Mouse (Mus musculus) liver, embryonic 11.5 days (tissue): ENCODE measurements around the gene Ccng2. TPM values are rescaled to one million over a fixed set of nuclear protein-coding genes. Genes with fewer than 3 reads are reported as not detected.

Experiments used
- ATAC-seq: fragments of 200-750 bp; cut with Nextera tagmentation; replicated peaks from 2 replicates; pipeline ENCODE4 v1.8.0; 2017; ENCODE audit warnings: moderate number of reproducible peaks, mild to moderate bottlenecking, moderate TSS enrichment, moderate library complexity; ENCODE audit not compliant: low FRiP score
- DNase-seq: peaks from one replicate; pipeline ENCODE4 v3.0.0-alpha.2; 2017; ENCODE audit warnings: low spot score
- H3K27ac ChIP-seq: fragments of 300-500 bp; sonication (generic); 2 replicates; pipeline ENCODE4 v1.5.1; 2014; ENCODE audit warnings: mild to moderate bottlenecking, low read depth, low read length, control low read depth
- H3K27me3 ChIP-seq: fragments of 300-500 bp; sonication (generic); replicated peaks from 2 replicates; pipeline ENCODE4 v1.6.1; 2014; ENCODE audit warnings: low read length, mixed read lengths; ENCODE audit not compliant: control insufficient read depth, insufficient read depth
- H3K36me3 ChIP-seq: fragments of 300-500 bp; sonication (generic); 2 replicates; pipeline ENCODE4 v1.6.1; 2014; ENCODE audit warnings: mild to moderate bottlenecking, low read length, moderate library complexity, mixed read lengths; ENCODE audit not compliant: control insufficient read depth, insufficient read depth
- H3K4me1 ChIP-seq: fragments of 300-500 bp; sonication (generic); replicated peaks from 2 replicates; pipeline ENCODE4 v1.6.1; 2014; ENCODE audit warnings: low read length, mixed read lengths; ENCODE audit not compliant: control insufficient read depth, insufficient read depth
- H3K4me2 ChIP-seq: fragments of 300-500 bp; sonication (generic); 2 replicates; pipeline ENCODE4 v1.6.1; 2014; ENCODE audit warnings: mild to moderate bottlenecking, control low read depth, moderate library complexity
- H3K4me3 ChIP-seq: fragments of 300-500 bp; sonication (generic); 2 replicates; pipeline ENCODE4 v1.5.1; 2014; ENCODE audit warnings: low read depth, low read length, control low read depth
- H3K9ac ChIP-seq: fragments of 300-500 bp; sonication (generic); 2 replicates; pipeline ENCODE4 v1.6.1; 2014; ENCODE audit warnings: low read depth, low read length, control low read depth
- H3K9me3 ChIP-seq: fragments of 300-500 bp; sonication (generic); 2 replicates; pipeline ENCODE4 v1.6.1; 2016; ENCODE audit warnings: low read length, inconsistent platforms, mixed read lengths; ENCODE audit not compliant: control insufficient read depth
- WGBS: fragments of 180-500 bp; shearing (Covaris S2); extraction: QIAGEN DNeasy Blood & Tissue Kit; methylation state at CpG from one replicate; pipeline ENCODE4 v1.1.7; 2014; 5-methylcytosine and 5-hydroxymethylcytosine counted together
- polyA plus RNA-seq: library from polyadenylated mRNA; unstranded; fragments of >200 nt; fragmentation: Nextera tagmentation; extraction: Ambion mirVana; gene quantifications from 2 replicates; pipeline ENCODE4 v1.2.1, GENCODE M21; 2014

Ccng2 gene
- 18.0 and 21.2 TPM in 2 replicates for polyA plus RNA-seq

DNA sequence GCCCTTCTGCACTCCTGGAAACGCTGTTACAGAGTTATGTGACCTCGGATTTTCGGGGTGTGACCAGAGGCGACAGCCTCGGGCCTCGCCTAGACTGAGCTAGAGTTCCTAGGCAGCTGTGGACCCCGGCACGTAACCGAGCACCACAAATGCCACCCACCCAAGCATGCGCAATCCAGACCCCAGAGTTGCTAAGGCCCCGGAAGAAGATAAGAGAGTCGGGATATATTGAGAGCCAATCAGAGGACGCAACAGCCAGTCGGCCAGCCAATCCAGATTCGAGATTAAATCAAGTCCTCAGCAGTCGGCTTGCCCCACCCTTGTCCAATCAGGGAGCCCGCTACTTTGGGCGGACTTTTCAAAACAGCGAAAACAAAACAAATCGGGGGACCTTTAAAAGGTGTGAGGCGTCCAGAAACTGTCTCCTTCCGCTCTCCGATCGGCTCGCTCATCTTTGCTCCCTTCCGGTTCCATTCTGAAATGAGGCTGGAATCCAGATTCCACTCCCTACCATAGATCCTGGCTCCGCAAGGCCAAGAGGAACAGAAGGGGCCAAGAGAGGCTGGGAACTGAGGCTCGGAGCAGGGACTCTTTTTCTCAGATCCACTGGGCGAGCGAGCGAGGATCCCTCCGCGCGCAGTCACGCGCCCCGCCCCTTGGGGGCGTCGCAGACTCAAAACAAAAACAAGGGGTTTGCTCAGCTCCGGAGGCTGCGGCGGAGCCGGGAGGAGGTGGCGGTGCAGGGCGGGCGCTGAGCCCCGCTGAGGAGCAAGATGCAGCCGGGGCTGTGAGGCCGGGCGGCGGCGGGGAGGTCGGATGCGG, at the start of gene Ccng2:
TSS of gene Ccng2 (plus strand) at position 375 of the 822 bp plus-strand sequence.
- Histone ChIP-seq H3K36me3 (peaks cover 5% of the 10 kb centered on the region; the same call in 1 of the 2 replicates), H3K4me3 (peak within 1 kb of the TSS; percentile 94), H3K4me1 (peaks cover 26% of the 10 kb centered on the region), H3K27me3 (no peaks in the 10 kb centered on the region), H3K27ac (peak within 1 kb of the TSS; percentile 74), H3K4me2 (peak within 1 kb of the TSS; percentile 95), H3K9ac (peak within 1 kb of the TSS; percentile 82), H3K9me3 (no peaks in the 10 kb centered on the region)
- DNase-seq (peak; percentile 95), ATAC-seq (peak; percentile 90)
- WGBS: under 1% methylated on average over 54 of the region's 54 CpGs

DNA sequence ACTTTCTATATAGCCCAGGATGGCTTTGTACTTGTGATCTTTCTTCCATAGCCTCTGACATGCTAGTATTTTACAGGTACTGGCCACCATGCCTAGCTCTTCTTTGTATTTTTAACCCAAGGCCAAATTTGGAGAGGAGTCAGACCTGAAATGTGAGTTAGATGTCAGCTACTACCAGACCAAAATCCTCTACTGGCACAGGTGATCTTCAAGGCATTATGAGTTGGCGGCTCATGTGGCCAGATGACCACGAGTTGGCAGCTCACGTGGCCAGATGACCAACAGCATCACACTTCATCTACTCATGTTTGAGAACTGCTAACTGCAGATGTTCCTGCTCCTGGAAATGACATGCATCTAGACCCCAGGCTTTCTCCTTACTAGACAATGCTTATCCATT, 48.7 kb upstream of the Ccng2 start:
- H3K9me3 ChIP-seq: no peaks in the 10 kb centered on the region
- H3K4me2 ChIP-seq: no peak overlapping the region
- no peaks in the 10 kb centered on the region for H3K4me1 ChIP-seq
- no peaks in the 10 kb centered on the region for H3K27me3 ChIP-seq
- no peak for DNase-seq
- H3K9ac ChIP-seq: no peak overlapping the region
- no peaks in the 10 kb centered on the region for H3K36me3 ChIP-seq
- H3K27ac ChIP-seq: no peak overlapping the region
- 74% methylated on average over 3 of the region's 3 CpGs for WGBS
- no peak for ATAC-seq
- H3K4me3 ChIP-seq: no peak overlapping the region

DNA sequence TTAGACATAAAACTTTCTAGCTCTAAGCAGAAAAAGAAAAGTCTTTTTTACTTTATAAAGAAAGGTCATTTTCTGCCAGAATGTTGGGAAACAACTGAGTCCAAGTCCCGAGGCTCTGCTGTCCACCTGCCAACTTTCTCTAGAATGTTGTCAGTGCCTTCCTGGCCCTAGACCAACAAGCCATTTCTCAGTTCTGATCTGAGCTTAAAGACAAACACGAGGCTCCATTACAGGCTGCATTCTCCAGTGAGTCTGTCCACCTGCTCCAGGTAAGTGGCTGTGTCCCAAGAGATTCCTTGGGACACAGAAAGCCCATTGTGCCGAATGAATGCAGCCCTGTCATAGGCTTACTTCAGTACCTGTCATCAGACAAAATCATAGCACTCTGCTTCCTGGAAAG, 45.4 kb upstream of the Ccng2 start:
- WGBS: 71% methylated on average over 3 of the region's 3 CpGs
- H3K36me3 ChIP-seq: no peaks in the 10 kb centered on the region
- DNase-seq: no peak

DNA sequence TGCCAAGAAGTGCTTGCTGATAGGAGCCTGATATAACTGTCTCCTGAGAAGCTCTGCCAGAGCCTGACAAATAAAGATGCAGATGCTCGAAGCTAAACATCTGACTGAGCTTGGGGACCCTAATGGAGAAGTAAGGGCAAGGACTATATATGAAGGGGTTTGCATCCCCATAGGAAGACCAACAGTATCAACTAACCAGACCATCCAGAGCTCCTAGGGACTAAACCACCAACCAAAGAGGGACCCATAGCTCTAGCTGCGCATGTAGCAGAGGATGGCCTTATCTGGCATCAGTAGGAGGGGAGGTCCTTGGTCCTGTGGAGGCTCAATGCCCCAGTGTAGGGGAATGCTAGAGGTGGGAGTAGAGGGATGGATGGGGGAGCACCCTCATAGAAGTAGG, 42.5 kb upstream of the Ccng2 start:
- WGBS: 83% methylated on average over 2 of the region's 2 CpGs
- 0 out of 2 replicates have a peak, but pooled peaks cover 3% of the 10 kb centered on the region for H3K4me1 ChIP-seq
- no peaks in the 10 kb centered on the region for H3K36me3 ChIP-seq
- no peak overlapping the region for H3K9ac ChIP-seq
- no peaks in the 10 kb centered on the region for H3K27me3 ChIP-seq
- H3K4me3 ChIP-seq: no peak overlapping the region
- DNase-seq (no peak), ATAC-seq (no peak)
- no peak overlapping the region for H3K4me2 ChIP-seq
- H3K27ac ChIP-seq: no peak overlapping the region
- no peaks in the 10 kb centered on the region for H3K9me3 ChIP-seq

More for the DNA sequence above, 45.4 kb upstream of the Ccng2 start:
- H3K9me3 ChIP-seq: no peaks in the 10 kb centered on the region
- H3K9ac ChIP-seq: no peak overlapping the region
- H3K27me3 ChIP-seq: no peaks in the 10 kb centered on the region
- H3K4me2 ChIP-seq: no peak overlapping the region
- H3K4me1 ChIP-seq: no peaks in the 10 kb centered on the region
- no peak overlapping the region for H3K27ac ChIP-seq
- no peak for ATAC-seq
- no peak overlapping the region for H3K4me3 ChIP-seq

DNA sequence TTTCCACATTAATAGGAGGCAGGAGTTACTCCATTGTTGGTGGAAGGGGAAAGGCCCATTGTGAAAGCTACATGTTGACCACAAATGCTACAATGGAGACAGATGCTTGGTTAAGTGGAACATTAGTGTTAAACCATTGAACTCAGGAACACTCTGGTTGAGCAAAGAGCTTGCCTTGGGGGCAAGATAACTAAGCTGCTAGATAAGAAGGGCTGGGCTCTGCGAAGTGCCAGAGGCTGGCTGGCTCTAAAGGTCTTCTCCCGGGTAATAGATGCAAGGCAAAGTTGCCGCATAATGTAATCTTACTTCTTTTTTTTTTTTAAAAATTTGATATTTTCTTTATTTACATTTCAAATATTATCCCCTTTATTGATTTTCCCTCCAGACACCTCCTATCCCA, 39.9 kb upstream of the Ccng2 start:
- Histone ChIP-seq H3K36me3 (no peaks in the 10 kb centered on the region), H3K4me3 (no peak overlapping the region), H3K4me2 (no peak overlapping the region), H3K27ac (no peak overlapping the region), H3K9me3 (no peaks in the 10 kb centered on the region), H3K27me3 (no peaks in the 10 kb centered on the region), H3K4me1 (0 out of 2 replicates have a peak, but pooled peaks cover 3% of the 10 kb centered on the region), H3K9ac (no peak overlapping the region)
- ATAC-seq (peak; percentile 62; the same call in 1 of the 2 replicates), DNase-seq (no peak)
- whole genome bisulfite sequencing: 57% methylated on average over 3 of the region's 3 CpGs

DNA sequence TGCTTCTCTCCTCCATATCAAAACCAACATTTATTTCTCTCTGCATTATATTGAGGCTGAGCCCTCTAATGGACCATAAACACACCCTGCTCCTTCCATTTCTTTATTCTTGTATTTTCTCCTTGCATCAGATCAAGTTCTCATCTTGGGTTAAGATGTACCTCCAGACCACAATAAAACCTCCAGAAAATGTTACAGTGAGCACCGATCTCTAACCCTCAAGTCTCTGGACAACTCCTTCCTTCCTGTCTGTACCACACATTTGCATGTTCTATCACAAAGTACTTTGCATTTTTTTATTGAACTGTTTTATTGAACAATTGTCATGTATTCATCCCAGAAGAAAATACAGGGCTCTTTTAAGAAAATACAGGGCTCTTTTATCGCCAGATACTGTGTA, 37.5 kb upstream of the Ccng2 start:
- Histone ChIP-seq H3K4me2 (no peak overlapping the region), H3K4me3 (no peak overlapping the region), H3K9ac (no peak overlapping the region), H3K27me3 (no peaks in the 10 kb centered on the region), H3K27ac (no peak overlapping the region), H3K9me3 (no peaks in the 10 kb centered on the region), H3K4me1 (0 out of 2 replicates have a peak, but pooled peaks cover 3% of the 10 kb centered on the region), H3K36me3 (no peaks in the 10 kb centered on the region)
- DNase-seq: no peak
- WGBS: 66% methylated on average over 2 of the region's 2 CpGs
- no peak for ATAC-seq

DNA sequence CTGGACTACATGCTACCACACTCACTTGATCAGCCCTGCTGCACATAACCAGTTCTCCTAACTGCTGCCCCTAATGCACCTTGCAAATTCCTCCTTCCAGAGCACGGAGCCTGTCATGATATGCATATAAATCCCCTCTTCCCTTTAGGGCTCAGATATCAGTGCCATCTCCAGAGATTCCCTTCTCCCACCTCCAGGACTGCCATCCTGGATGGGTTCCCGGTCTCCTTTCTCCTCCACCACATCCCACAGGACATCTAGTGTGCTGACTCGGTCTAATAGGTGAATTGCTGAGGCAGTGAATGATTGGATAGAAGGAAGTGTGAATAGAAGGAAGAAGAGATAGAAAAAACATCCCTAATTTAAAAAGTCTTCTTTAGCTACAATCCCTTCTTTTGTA, 35.3 kb upstream of the Ccng2 start:
- Histone ChIP-seq H3K36me3 (no peaks in the 10 kb centered on the region), H3K9me3 (no peaks in the 10 kb centered on the region), H3K27ac (no peak overlapping the region), H3K4me3 (no peak overlapping the region), H3K4me2 (no peak overlapping the region), H3K27me3 (no peaks in the 10 kb centered on the region), H3K4me1 (0 out of 2 replicates have a peak, but pooled peaks cover 3% of the 10 kb centered on the region), H3K9ac (no peak overlapping the region)
- no peak for ATAC-seq
- no peak for DNase-seq
- 68% methylated on average over 3 of the region's 3 CpGs for WGBS

DNA sequence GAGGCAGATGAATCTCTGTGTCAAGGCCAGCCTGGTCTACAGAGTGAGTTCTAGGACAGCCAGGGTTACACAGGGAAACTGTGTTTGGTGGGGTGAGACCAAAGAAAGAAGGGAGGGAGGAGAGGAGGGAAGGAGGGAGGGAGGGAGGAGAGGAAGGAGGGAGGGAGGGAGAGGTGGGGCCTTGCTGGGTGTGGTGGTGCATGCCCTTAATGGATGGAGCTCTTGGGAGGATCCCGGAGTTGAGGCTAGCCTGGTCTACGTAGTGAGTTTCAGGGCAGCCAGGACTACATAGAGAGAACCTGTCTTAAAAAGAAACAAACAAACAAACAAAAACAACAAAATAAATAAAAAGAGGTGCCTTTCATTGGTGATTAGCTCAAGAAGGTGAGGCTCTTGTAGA, 34.2 kb upstream of the Ccng2 start:
- Histone ChIP-seq H3K9ac (no peak overlapping the region), H3K27me3 (no peaks in the 10 kb centered on the region), H3K4me3 (no peak overlapping the region), H3K4me1 (no peaks in the 10 kb centered on the region), H3K9me3 (no peaks in the 10 kb centered on the region), H3K4me2 (no peak overlapping the region), H3K36me3 (no peaks in the 10 kb centered on the region), H3K27ac (no peak overlapping the region)
- ATAC-seq: peak; percentile 58; the same call in 1 of the 2 replicates
- 76% methylated on average over 2 of the region's 2 CpGs for WGBS
- no peak for DNase-seq

DNA sequence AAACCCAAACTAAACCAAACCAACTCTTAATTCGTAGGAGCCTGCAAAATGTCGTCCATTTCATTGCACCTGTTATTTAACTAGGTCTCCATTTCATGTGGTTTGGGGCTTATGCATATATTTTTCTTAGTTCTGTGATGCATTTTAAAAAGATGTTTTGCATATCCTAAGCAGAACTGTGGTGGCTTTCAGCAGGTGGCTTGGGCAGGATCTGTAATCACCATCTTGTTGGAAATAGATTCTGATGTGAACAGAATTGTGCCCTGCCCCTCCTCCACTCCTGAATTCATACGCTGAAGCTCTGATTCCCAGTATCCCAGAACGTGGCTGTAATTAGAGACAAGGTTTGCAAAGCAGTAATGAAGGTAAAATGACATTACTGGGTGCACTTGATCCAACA, 32.9 kb upstream of the Ccng2 start:
- no peak for ATAC-seq
- WGBS: 75% methylated on average over 4 of the region's 4 CpGs
- Histone ChIP-seq H3K36me3 (no peaks in the 10 kb centered on the region), H3K27ac (no peak overlapping the region), H3K9ac (no peak overlapping the region), H3K4me3 (no peak overlapping the region), H3K9me3 (no peaks in the 10 kb centered on the region), H3K4me2 (no peak overlapping the region), H3K4me1 (peaks cover 2% of the 10 kb centered on the region; the same call in 1 of the 2 replicates), H3K27me3 (no peaks in the 10 kb centered on the region)
- no peak for DNase-seq
